Mouse (Mus musculus) T-cell, adult 2 months (primary cell): ENCODE measurements at regions not wholly inside any gene's neighbourhood (a gene's known extent, or its start where the extent isn't known, plus 50 kb on each side); places are given as distances from the start of the nearest gene placed in this dataset.
A peak's percentile ranks its signal among the peaks of the same experiment; 100 is the strongest.

ENCODE experiments used
- DNase-seq: peaks from one replicate; pipeline ENCODE4 v3.0.0; 2022; ENCODE audit warnings: low spot score

DNA sequence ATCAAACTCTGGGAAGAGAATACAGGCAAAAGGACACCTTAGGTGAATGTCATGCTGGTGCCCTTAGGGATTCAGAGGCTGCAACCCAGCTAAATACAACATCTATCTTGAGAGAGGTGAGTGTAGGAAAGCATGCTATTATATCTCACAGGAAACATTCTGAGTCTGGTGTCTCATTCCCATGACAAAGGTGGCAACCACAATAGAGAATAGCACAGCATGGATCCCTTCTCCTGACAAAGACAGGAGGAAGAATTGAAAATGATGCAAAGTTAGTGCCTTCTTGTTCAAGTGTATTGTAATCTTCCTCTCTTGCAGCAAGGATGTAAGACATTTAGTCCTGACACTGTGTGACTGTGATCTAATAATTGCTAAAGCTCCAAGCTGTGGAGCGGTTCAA is 532.8 kb downstream of the Tfec start:
- no peak for DNase-seq

DNA sequence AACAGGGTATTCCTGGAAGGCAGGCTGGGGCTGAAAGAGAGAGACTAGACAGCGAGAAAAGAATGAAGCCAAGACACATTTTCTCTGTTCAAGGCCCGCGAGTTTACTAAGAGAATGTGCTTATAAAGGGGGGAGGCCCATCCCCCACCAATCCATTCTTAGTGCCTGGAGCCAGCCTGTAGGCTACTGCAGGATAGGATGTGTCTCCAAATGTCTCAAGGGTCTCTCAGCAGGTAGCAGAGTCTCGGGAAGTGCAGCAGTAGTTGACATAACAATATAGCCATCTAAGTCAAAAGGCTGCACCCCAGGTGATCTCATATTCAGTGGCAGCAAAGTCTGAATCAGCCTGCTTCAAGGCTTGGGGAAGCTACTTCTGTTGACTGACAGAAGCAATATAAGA is 536.2 kb downstream of the Tfec start:
- DNase-seq = no peak

DNA sequence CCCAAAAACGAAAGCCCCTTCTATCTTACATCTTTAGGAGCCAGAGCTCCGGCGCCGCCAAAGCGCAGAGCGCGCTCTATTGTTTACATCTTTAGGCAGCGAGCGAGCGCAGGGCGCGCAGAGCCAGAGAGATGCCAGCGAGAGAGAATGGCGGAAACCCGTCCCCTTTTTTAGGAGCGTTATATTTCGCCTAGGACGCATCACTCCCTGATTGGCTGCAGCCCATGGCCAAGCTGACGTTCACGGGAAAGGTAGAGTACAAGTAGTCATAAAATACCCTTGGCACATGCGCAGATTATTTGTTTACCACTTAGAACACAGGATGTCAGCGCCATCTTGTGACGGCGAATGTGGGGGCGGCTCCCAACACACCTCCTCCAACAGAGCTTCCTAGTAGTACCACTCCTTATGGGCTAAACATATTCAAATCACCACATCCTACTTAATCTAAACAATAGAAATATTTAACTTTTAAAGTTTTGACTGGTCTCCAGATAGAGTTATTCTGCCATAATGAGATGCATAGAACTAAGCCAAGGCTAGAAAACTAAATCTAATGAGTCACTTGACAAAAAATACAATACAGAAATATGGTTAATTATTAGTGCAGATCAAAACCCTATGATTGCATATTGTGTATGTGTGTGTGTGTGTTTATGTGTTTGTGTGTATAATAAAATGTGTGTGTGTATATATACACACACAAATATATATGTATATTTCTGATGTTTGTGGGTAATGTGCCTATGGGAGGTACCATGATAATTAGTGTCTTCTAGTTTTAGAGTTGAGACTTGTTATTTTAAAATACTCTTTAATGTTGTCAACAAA is 538.1 kb downstream of the Tfec start:
- peak; percentile 13 for DNase-seq

DNA sequence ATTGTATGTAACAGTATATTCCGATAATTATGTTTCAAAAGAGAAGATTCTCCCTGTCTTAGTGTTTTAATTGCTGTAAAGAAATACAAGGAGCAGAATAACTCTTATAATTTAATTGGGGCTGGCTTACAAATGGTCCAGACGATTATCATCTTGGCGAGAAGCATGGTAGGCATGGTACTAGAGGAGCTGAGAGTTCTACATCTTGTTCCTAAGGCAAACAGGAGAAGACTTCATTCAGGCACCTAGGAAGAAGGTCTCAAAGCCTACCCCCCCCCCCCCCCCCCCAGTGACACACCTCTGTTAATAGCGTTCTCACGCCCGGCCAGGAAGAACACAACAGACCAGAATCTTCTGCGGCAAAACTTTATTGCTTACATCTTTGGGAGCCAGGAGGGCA is 538.8 kb downstream of the Tfec start:
- no peak for DNase-seq

GRCm38 (mm10) chr6:16333638-16334037 is 564.6 kb downstream of the Tfec start:
- DNase-seq = no peak

GRCm38 (mm10) chr6:16314305-16315010 is 583.8 kb downstream of the Tfec start:
- DNase-seq = no peak

GRCm38 (mm10) chr6:16312915-16313314 is 585.3 kb downstream of the Tfec start:
- no peak for DNase-seq

- no peak for DNase-seq
Observed at GRCm38 (mm10) chr6:16283328-16284072, 563.0 kb downstream of the Mdfic start.

GRCm38 (mm10) chr6:16281938-16282337 is 561.5 kb downstream of the Mdfic start:
- DNase-seq = no peak
